Mouse (Mus musculus): ENCODE measurements around the gene Thada.

GRCm38 (mm10) chr17:84226681-84227080 is 239.3 kb downstream of the Thada start:
- TF ChIP-seq CTCF (IDR thresholded peaks at IDR 0.05; ENCODE audit: low read depth) (no peak), EP300 (IDR thresholded peaks at IDR 0.05; ENCODE audit: low read depth) (no peak)
